Mouse (Mus musculus) hindbrain, embryonic 11.5 days (tissue): ENCODE results near the gene Vstm4. TPM values are rescaled to one million over a fixed set of nuclear protein-coding genes. Genes with fewer than 3 reads are reported as not detected.

Experiments used
- ATAC-seq: fragments of 200-750 bp; cut with Nextera tagmentation; 2 replicates; pipeline ENCODE4 v1.8.0; 2017; ENCODE audit warnings: mild to moderate bottlenecking, moderate TSS enrichment, moderate library complexity; ENCODE audit not compliant: low FRiP score
- DNase-seq: peaks from one replicate; pipeline ENCODE4 v3.0.0-alpha.2; 2015; ENCODE audit warnings: low spot score
- H3K27ac ChIP-seq: fragments of 300-500 bp; sonication (generic); 2 replicates; pipeline ENCODE4 v1.5.1; 2014; ENCODE audit warnings: mild to moderate bottlenecking, low read depth, low read length
- H3K27me3 ChIP-seq: fragments of 300-500 bp; sonication (generic); 2 replicates; pipeline ENCODE4 v1.6.1; 2014; ENCODE audit warnings: mild to moderate bottlenecking, low read length, moderate library complexity, mixed read lengths; ENCODE audit not compliant: control insufficient read depth, insufficient read depth
- H3K36me3 ChIP-seq: fragments of 300-500 bp; sonication (generic); 2 replicates; pipeline ENCODE4 v1.6.1; 2014; ENCODE audit warnings: mild to moderate bottlenecking, low read length, moderate library complexity, mixed read lengths; ENCODE audit not compliant: control insufficient read depth, insufficient read depth
- H3K4me1 ChIP-seq: fragments of 300-500 bp; sonication (generic); replicated peaks from 2 replicates; pipeline ENCODE4 v1.6.1; 2014; ENCODE audit warnings: low read length, mixed read lengths; ENCODE audit not compliant: control insufficient read depth, insufficient read depth
- H3K4me2 ChIP-seq: fragments of 300-500 bp; sonication (generic); replicated peaks from 2 replicates; pipeline ENCODE4 v1.6.1; 2014; ENCODE audit warnings: mild to moderate bottlenecking, low read depth, low read length
- H3K4me3 ChIP-seq: fragments of 300-500 bp; sonication (generic); 2 replicates; pipeline ENCODE4 v1.5.1; 2014; ENCODE audit warnings: low read depth, low read length
- H3K9ac ChIP-seq: fragments of 300-500 bp; sonication (generic); 2 replicates; pipeline ENCODE4 v1.6.1; 2014; ENCODE audit warnings: low read depth, low read length
- H3K9me3 ChIP-seq: fragments of 300-500 bp; sonication (generic); 2 replicates; pipeline ENCODE4 v1.6.1; 2016; ENCODE audit warnings: low read length; ENCODE audit not compliant: control insufficient read depth
- WGBS: fragments of 180-500 bp; shearing (Covaris S2); extraction: QIAGEN DNeasy Blood & Tissue Kit; methylation state at CpG from one replicate; pipeline ENCODE4 v1.1.7; 2014; 5-methylcytosine and 5-hydroxymethylcytosine counted together
- polyA plus RNA-seq: library from polyadenylated mRNA; unstranded; fragments of >200 nt; fragmentation: Nextera tagmentation; extraction: Ambion mirVana; gene quantifications from 2 replicates; pipeline ENCODE4 v1.2.1, GENCODE M21; 2014

The Vstm4 gene
- polyA plus RNA-seq, 1 experiment from 2014 or later, result 3.3 TPM

GRCm38 (mm10) chr14:32934064-32934463, 77.5 kb downstream of the Vstm4 start:
- Histone ChIP-seq H3K27ac (no peak overlapping the region), H3K9ac (no peak overlapping the region), H3K9me3 (no peaks in the 10 kb centered on the region), H3K4me3 (no peak overlapping the region), H3K4me2 (no peak overlapping the region), H3K27me3 (no peaks in the 10 kb centered on the region), H3K4me1 (no peaks in the 10 kb centered on the region), H3K36me3 (no peaks in the 10 kb centered on the region)
- DNase-seq (no peak), ATAC-seq (no peak)
- 88% methylated on average over 6 of the region's 6 CpGs for WGBS

GRCm38 (mm10) chr14:32939217-32939616, 82.7 kb downstream of the Vstm4 start:
- H3K4me1 ChIP-seq, result no peaks in the 10 kb centered on the region
- 83% methylated on average over 5 of the region's 5 CpGs for WGBS

GRCm38 (mm10) chr14:32947512-32947911, 91.0 kb downstream of the Vstm4 start:
- Histone ChIP-seq H3K4me3 (no peak overlapping the region), H3K4me2 (no peak overlapping the region), H3K27me3 (no peaks in the 10 kb centered on the region), H3K4me1 (peaks cover 4% of the 10 kb centered on the region; the same call in 1 of the 2 replicates), H3K9ac (no peak overlapping the region), H3K9me3 (no peaks in the 10 kb centered on the region), H3K36me3 (no peaks in the 10 kb centered on the region), H3K27ac (no peak overlapping the region)
- WGBS, result 93% methylated on average over 2 of the region's 2 CpGs
- DNase-seq (no peak), ATAC-seq (no peak)

More at GRCm38 (mm10) chr14:32939217-32939616, 82.7 kb downstream of the Vstm4 start:
- H3K27me3 ChIP-seq, result no peaks in the 10 kb centered on the region
- no peaks in the 10 kb centered on the region for H3K9me3 ChIP-seq
- no peak overlapping the region for H3K27ac ChIP-seq
- H3K9ac ChIP-seq, result no peak overlapping the region
- no peak for ATAC-seq
- H3K36me3 ChIP-seq, result no peaks in the 10 kb centered on the region
- no peak overlapping the region for H3K4me2 ChIP-seq
- H3K4me3 ChIP-seq, result no peak overlapping the region
- DNase-seq, result no peak

GRCm38 (mm10) chr14:32950312-32951301, 94.1 kb downstream of the Vstm4 start:
- DNase-seq, result peak; percentile 34
- H3K27me3 ChIP-seq, result no peaks in the 10 kb centered on the region
- no peak overlapping the region for H3K4me2 ChIP-seq
- WGBS, result 55% methylated on average over 20 of the region's 20 CpGs
- H3K9ac ChIP-seq, result no peak overlapping the region
- H3K4me1 ChIP-seq, result peaks cover 4% of the 10 kb centered on the region; the same call in 1 of the 2 replicates
- no peaks in the 10 kb centered on the region for H3K9me3 ChIP-seq
- no peaks in the 10 kb centered on the region for H3K36me3 ChIP-seq
- peak; percentile 63 for ATAC-seq
- no peak overlapping the region for H3K27ac ChIP-seq
- H3K4me3 ChIP-seq, result no peak overlapping the region

- no peak overlapping the region for H3K4me2 ChIP-seq
- no peak overlapping the region for H3K4me3 ChIP-seq
- DNase-seq (no peak), ATAC-seq (no peak)
- WGBS, result 86% methylated on average over 8 of the region's 8 CpGs
- H3K9me3 ChIP-seq, result no peaks in the 10 kb centered on the region
- no peaks in the 10 kb centered on the region for H3K36me3 ChIP-seq
- no peaks in the 10 kb centered on the region for H3K4me1 ChIP-seq
- no peaks in the 10 kb centered on the region for H3K27me3 ChIP-seq
- no peak overlapping the region for H3K27ac ChIP-seq
- no peak overlapping the region for H3K9ac ChIP-seq
Measured at GRCm38 (mm10) chr14:32956486-32956885, 99.9 kb downstream of the Vstm4 start.

GRCm38 (mm10) chr14:32958671-32959070, 102.1 kb downstream of the Vstm4 start:
- no peak for ATAC-seq
- WGBS, result 62% methylated on average over 8 of the region's 8 CpGs
- H3K9me3 ChIP-seq, result no peaks in the 10 kb centered on the region

GRCm38 (mm10) chr14:32960481-32960880, 103.9 kb downstream of the Vstm4 start:
- no peak overlapping the region for H3K4me3 ChIP-seq
- WGBS, result 30% methylated on average over 5 of the region's 5 CpGs

More at GRCm38 (mm10) chr14:32958671-32959070, 102.1 kb downstream of the Vstm4 start:
- Histone ChIP-seq H3K4me3 (no peak overlapping the region), H3K4me2 (no peak overlapping the region), H3K27me3 (no peaks in the 10 kb centered on the region), H3K4me1 (no peaks in the 10 kb centered on the region), H3K27ac (no peak overlapping the region), H3K36me3 (no peaks in the 10 kb centered on the region), H3K9ac (no peak overlapping the region)
- no peak for DNase-seq

GRCm38 (mm10) chr14:32964742-32965141, 108.2 kb downstream of the Vstm4 start:
- ATAC-seq (no peak), DNase-seq (no peak)
- no peak overlapping the region for H3K4me2 ChIP-seq

More at GRCm38 (mm10) chr14:32960481-32960880, 103.9 kb downstream of the Vstm4 start:
- no peak overlapping the region for H3K27ac ChIP-seq
- H3K27me3 ChIP-seq, result no peaks in the 10 kb centered on the region
- H3K4me1 ChIP-seq, result no peaks in the 10 kb centered on the region
- H3K9ac ChIP-seq, result no peak overlapping the region
- H3K4me2 ChIP-seq, result no peak overlapping the region
- ATAC-seq (peak; percentile 35), DNase-seq (peak; percentile 82)
- no peaks in the 10 kb centered on the region for H3K9me3 ChIP-seq
- H3K36me3 ChIP-seq, result no peaks in the 10 kb centered on the region

GRCm38 (mm10) chr14:32970700-32971099, 114.1 kb downstream of the Vstm4 start:
- H3K27me3 ChIP-seq, result no peaks in the 10 kb centered on the region
- H3K4me3 ChIP-seq, result no peak overlapping the region
- no peak overlapping the region for H3K9ac ChIP-seq
- no peaks in the 10 kb centered on the region for H3K36me3 ChIP-seq
- no peaks in the 10 kb centered on the region for H3K9me3 ChIP-seq
- H3K27ac ChIP-seq, result no peak overlapping the region
- no peaks in the 10 kb centered on the region for H3K4me1 ChIP-seq
- DNase-seq (no peak), ATAC-seq (no peak)
- H3K4me2 ChIP-seq, result no peak overlapping the region
- 59% methylated on average over 9 of the region's 9 CpGs for WGBS

More at GRCm38 (mm10) chr14:32964742-32965141, 108.2 kb downstream of the Vstm4 start:
- H3K4me1 ChIP-seq, result no peaks in the 10 kb centered on the region
- no peak overlapping the region for H3K4me3 ChIP-seq
- H3K27ac ChIP-seq, result no peak overlapping the region
- H3K27me3 ChIP-seq, result no peaks in the 10 kb centered on the region
- no peak overlapping the region for H3K9ac ChIP-seq
- no peaks in the 10 kb centered on the region for H3K36me3 ChIP-seq
- H3K9me3 ChIP-seq, result no peaks in the 10 kb centered on the region
- 71% methylated on average over 10 of the region's 10 CpGs for WGBS
